Mouse (Mus musculus) brain, embryonic 18.5 days (tissue): ENCODE measurements at regions not wholly inside any gene's neighbourhood (a gene's known extent, or its start where the extent isn't known, plus 50 kb on each side); places are given as distances from the start of the nearest gene placed in this dataset.

Experiments used
- DNase-seq: peaks from one replicate; pipeline ENCODE4 v3.0.0-alpha.2; 2012; ENCODE audit warnings: low read depth, low spot score

- no peak for DNase-seq
Observed at GRCm38 (mm10) chr2:159981694-159982093, 352.3 kb downstream of the Gm826 start.

GRCm38 (mm10) chr2:159950369-159950768, 383.6 kb downstream of the Gm826 start:
- no peak for DNase-seq

GRCm38 (mm10) chr2:159949046-159949445, 384.9 kb downstream of the Gm826 start:
- peak; percentile 34 for DNase-seq

- no peak for DNase-seq
Observed at GRCm38 (mm10) chr2:159930744-159931143, 403.2 kb downstream of the Gm826 start.

- no peak for DNase-seq
Observed at GRCm38 (mm10) chr2:159889701-159890100, 444.3 kb downstream of the Gm826 start.

- DNase-seq: no peak
Observed at GRCm38 (mm10) chr2:159884773-159885459, 449.0 kb downstream of the Gm826 start.

GRCm38 (mm10) chr2:159866981-159867380, 467.0 kb downstream of the Gm826 start:
- no peak for DNase-seq

- no peak for DNase-seq
Observed at GRCm38 (mm10) chr2:159866391-159866790, 467.6 kb downstream of the Gm826 start.

- DNase-seq: no peak
Observed at GRCm38 (mm10) chr2:159863185-159863584, 470.8 kb downstream of the Gm826 start.

GRCm38 (mm10) chr2:159853891-159854665, 479.9 kb downstream of the Gm826 start:
- no peak for DNase-seq

GRCm38 (mm10) chr2:159852959-159853358, 481.0 kb downstream of the Gm826 start:
- no peak for DNase-seq

- no peak for DNase-seq
Observed at GRCm38 (mm10) chr2:159832488-159833113, 501.4 kb downstream of the Gm826 start.

- no peak for DNase-seq
Observed at GRCm38 (mm10) chr2:159826417-159826816, 507.5 kb downstream of the Gm826 start.

- no peak for DNase-seq
Observed at GRCm38 (mm10) chr2:159818556-159818955, 515.4 kb downstream of the Gm826 start.

GRCm38 (mm10) chr2:159816344-159816743, 517.6 kb downstream of the Gm826 start:
- no peak for DNase-seq
